Mouse (Mus musculus) midbrain, embryonic 14.5 days (tissue): ENCODE results near the gene Exph5. TPM values are rescaled to one million over a fixed set of nuclear protein-coding genes. Genes with fewer than 3 reads are reported as not detected.
A peak's percentile ranks its signal among the peaks of the same experiment; 100 is the strongest.

ENCODE experiments used
- ATAC-seq: fragments of 200-750 bp; cut with Nextera tagmentation; 2 replicates; pipeline ENCODE4 v1.8.0; 2017; ENCODE audit warnings: moderate number of reproducible peaks, moderate library complexity; ENCODE audit not compliant: low FRiP score, low TSS enrichment
- DNase-seq: peaks from one replicate; pipeline ENCODE4 v3.0.0-alpha.2; 2015
- H3K27ac ChIP-seq: fragments of 300-500 bp; sonication (generic); replicated peaks from 2 replicates; pipeline ENCODE4 v1.5.1; 2014; ENCODE audit warnings: mild to moderate bottlenecking, low read depth, low read length, moderate library complexity
- H3K27me3 ChIP-seq: fragments of 300-500 bp; sonication (generic); 2 replicates; pipeline ENCODE4 v1.6.1; 2014; ENCODE audit warnings: low read length, control low read depth, mixed read lengths; ENCODE audit not compliant: control insufficient read depth, insufficient read depth
- H3K36me3 ChIP-seq: fragments of 300-500 bp; sonication (generic); 2 replicates; pipeline ENCODE4 v1.6.1; 2014; ENCODE audit warnings: low read length, control low read depth; ENCODE audit not compliant: control insufficient read depth, insufficient read depth
- H3K4me1 ChIP-seq: fragments of 300-500 bp; sonication (generic); 2 replicates; pipeline ENCODE4 v1.6.1; 2014; ENCODE audit warnings: mild to moderate bottlenecking, antibody characterized with exemption, low read length, control low read depth; ENCODE audit not compliant: control insufficient read depth, insufficient read depth
- H3K4me2 ChIP-seq: fragments of 300-500 bp; sonication (generic); 2 replicates; pipeline ENCODE4 v1.6.1; 2014; ENCODE audit warnings: mild to moderate bottlenecking, low read length, moderate library complexity
- H3K4me3 ChIP-seq: fragments of 300-500 bp; sonication (generic); replicated peaks from 2 replicates; pipeline ENCODE4 v1.5.1; 2014; ENCODE audit warnings: low read depth, low read length
- H3K9ac ChIP-seq: fragments of 300-500 bp; sonication (generic); replicated peaks from 2 replicates; pipeline ENCODE4 v1.6.1; 2014; ENCODE audit warnings: mild to moderate bottlenecking, low read length, moderate library complexity
- H3K9me3 ChIP-seq: fragments of 300-500 bp; sonication (generic); 2 replicates; pipeline ENCODE4 v1.6.1; 2016; ENCODE audit warnings: low read length, control low read depth, mixed read lengths; ENCODE audit not compliant: control insufficient read depth
- WGBS: fragments of 180-500 bp; shearing (Covaris S2); extraction: QIAGEN DNeasy Blood & Tissue Kit; methylation state at CpG from one replicate; pipeline ENCODE4 v1.1.7; 2014; 5-methylcytosine and 5-hydroxymethylcytosine counted together
- polyA plus RNA-seq: library from polyadenylated mRNA; unstranded; fragments of >200 nt; fragmentation: Nextera tagmentation; extraction: Ambion mirVana; gene quantifications from 2 replicates; pipeline ENCODE4 v1.2.1, GENCODE M21; 2014

Exph5 gene
- polyA plus RNA-seq, 1 experiment from 2014 or later: 0.79 TPM

- H3K4me1 ChIP-seq: peaks cover 15% of the 10 kb centered on the region
- ATAC-seq: no peak
- no peak overlapping the region for H3K9ac ChIP-seq
- no peak overlapping the region for H3K4me3 ChIP-seq
- H3K36me3 ChIP-seq: no peaks in the 10 kb centered on the region
- H3K27ac ChIP-seq: no peak overlapping the region
- H3K4me2 ChIP-seq: no peak overlapping the region
- H3K27me3 ChIP-seq: no peaks in the 10 kb centered on the region
- H3K9me3 ChIP-seq: no peaks in the 10 kb centered on the region
- 81% methylated on average over 8 of the region's 8 CpGs for WGBS
- DNase-seq: no peak
These were observed 101.5 kb downstream of the Exph5 start for GRCm38 (mm10) chr9:53402991-53403390.

GRCm38 (mm10) chr9:53404050-53404752 lies 102.7 kb downstream of the Exph5 start:
- Histone ChIP-seq H3K4me3 (no peak overlapping the region), H3K27ac (peak overlapping the region; percentile 92; the same call in 1 of the 2 replicates), H3K27me3 (no peaks in the 10 kb centered on the region), H3K36me3 (no peaks in the 10 kb centered on the region), H3K4me2 (peak overlapping the region; percentile 61), H3K9me3 (no peaks in the 10 kb centered on the region), H3K4me1 (peaks cover 15% of the 10 kb centered on the region), H3K9ac (no peak overlapping the region)
- WGBS: 74% methylated on average over 6 of the region's 6 CpGs
- peak; percentile 72 for DNase-seq
- peak; percentile 41; the same call in 1 of the 2 replicates for ATAC-seq

DNA sequence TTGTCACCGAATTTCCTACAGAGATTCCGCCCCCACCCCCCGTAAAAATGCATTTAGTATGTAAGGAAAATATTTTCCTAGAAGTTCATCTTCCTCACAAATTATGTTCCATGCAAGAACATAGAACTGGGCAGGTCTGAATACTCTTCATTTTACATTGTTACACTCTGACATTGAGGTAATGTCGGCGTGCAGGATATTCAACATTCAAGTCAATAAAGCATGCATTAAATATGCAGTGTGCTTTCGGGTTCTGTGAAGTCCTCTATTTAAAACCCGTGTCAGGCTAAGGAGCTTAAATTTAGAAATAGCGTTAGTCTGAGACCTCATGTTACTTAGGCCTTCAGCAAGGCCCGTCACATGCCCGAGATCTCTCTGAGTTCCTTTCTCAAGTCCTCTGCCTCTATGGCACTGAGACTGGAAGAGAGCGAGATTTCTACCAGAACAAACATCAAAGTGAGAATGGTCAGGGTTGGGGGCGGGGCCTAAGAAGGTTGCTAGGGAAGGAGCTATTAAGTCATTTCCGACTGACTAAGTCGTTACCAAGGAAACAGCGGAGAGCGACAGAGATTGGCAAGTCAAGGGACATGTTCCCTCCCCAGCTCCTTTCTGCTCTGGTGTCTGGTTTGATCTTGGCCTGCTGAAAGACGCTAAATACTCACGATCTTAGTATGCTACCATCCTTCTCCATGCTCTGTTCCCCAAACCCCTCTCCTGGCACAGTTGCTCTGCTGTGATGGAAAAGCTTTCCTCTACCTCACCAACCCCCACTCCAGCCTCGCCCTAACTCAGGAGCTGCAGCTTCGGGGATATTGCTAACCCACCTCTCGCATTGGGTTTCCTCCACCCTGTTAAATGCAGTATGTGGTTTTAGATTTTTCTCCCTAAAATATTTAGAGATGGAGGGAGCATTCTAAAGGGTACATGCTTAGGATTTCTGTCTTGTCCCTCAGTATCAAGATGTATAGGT lies 103.6 kb downstream of the Exph5 start:
- Histone ChIP-seq H3K4me1 (peaks cover 15% of the 10 kb centered on the region), H3K36me3 (no peaks in the 10 kb centered on the region), H3K27me3 (no peaks in the 10 kb centered on the region), H3K9me3 (no peaks in the 10 kb centered on the region), H3K4me2 (peak overlapping the region; percentile 61), H3K27ac (peak overlapping the region; percentile 92), H3K4me3 (peak overlapping the region; percentile 33), H3K9ac (peak overlapping the region; percentile 51)
- 15% methylated on average over 21 of the region's 21 CpGs for WGBS
- ATAC-seq (peak; percentile 94), DNase-seq (peak; percentile 96)

GRCm38 (mm10) chr9:53408548-53408947 lies 107.1 kb downstream of the Exph5 start:
- 89% methylated on average over 4 of the region's 4 CpGs for WGBS
- ATAC-seq: no peak

GRCm38 (mm10) chr9:53408953-53409361 lies 107.5 kb downstream of the Exph5 start:
- no peak overlapping the region for H3K4me3 ChIP-seq
- H3K9me3 ChIP-seq: no peaks in the 10 kb centered on the region
- H3K27ac ChIP-seq: no peak overlapping the region
- no peak overlapping the region for H3K4me2 ChIP-seq
- 90% methylated on average over 2 of the region's 2 CpGs for WGBS
- DNase-seq (no peak), ATAC-seq (no peak)
- no peaks in the 10 kb centered on the region for H3K36me3 ChIP-seq
- H3K27me3 ChIP-seq: no peaks in the 10 kb centered on the region
- H3K4me1 ChIP-seq: peaks cover 11% of the 10 kb centered on the region; the same call in 1 of the 2 replicates
- H3K9ac ChIP-seq: no peak overlapping the region

More at GRCm38 (mm10) chr9:53408548-53408947, 107.1 kb downstream of the Exph5 start:
- Histone ChIP-seq H3K27me3 (no peaks in the 10 kb centered on the region), H3K36me3 (no peaks in the 10 kb centered on the region), H3K27ac (no peak overlapping the region), H3K4me2 (no peak overlapping the region), H3K4me3 (no peak overlapping the region), H3K4me1 (peaks cover 11% of the 10 kb centered on the region; the same call in 1 of the 2 replicates), H3K9me3 (no peaks in the 10 kb centered on the region), H3K9ac (no peak overlapping the region)
- DNase-seq: no peak

- H3K4me1 ChIP-seq: peaks cover 9% of the 10 kb centered on the region; the same call in 1 of the 2 replicates
- H3K9ac ChIP-seq: no peak overlapping the region
- no peak for DNase-seq
- WGBS: 91% methylated on average over 3 of the region's 3 CpGs
- H3K9me3 ChIP-seq: no peaks in the 10 kb centered on the region
- H3K27me3 ChIP-seq: no peaks in the 10 kb centered on the region
- no peaks in the 10 kb centered on the region for H3K36me3 ChIP-seq
- H3K27ac ChIP-seq: no peak overlapping the region
- H3K4me2 ChIP-seq: no peak overlapping the region
- no peak overlapping the region for H3K4me3 ChIP-seq
- ATAC-seq: no peak
These were observed 108.0 kb downstream of the Exph5 start for GRCm38 (mm10) chr9:53409427-53409826.

- Histone ChIP-seq H3K9me3 (no peaks in the 10 kb centered on the region), H3K4me2 (no peak overlapping the region), H3K4me3 (no peak overlapping the region), H3K27ac (no peak overlapping the region), H3K27me3 (no peaks in the 10 kb centered on the region), H3K36me3 (no peaks in the 10 kb centered on the region), H3K9ac (no peak overlapping the region), H3K4me1 (no peaks in the 10 kb centered on the region)
- DNase-seq (no peak), ATAC-seq (no peak)
- 80% methylated on average over 9 of the region's 9 CpGs for WGBS
These were observed 120.8 kb downstream of the Exph5 start for GRCm38 (mm10) chr9:53422133-53422896.

DNA sequence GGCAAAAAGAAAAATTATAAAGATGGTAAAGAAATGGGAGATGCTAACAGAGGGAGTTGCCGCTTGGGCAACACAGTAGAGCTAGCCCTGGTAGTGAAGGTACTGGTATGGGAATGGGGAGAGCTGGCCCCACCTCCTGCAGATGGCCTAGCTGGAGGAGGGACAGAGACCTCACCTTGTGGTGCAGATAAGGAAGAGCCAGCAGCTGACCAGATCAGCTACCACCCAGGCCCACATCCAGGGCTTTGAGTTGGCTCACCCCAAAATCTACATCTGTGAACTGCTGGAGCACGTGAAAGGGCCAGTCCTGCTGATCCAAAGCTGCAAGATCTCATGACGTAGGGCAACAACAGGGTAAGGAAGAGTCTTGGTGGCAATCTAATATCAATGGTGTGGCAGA lies 125.3 kb downstream of the Exph5 start:
- 91% methylated on average over 3 of the region's 3 CpGs for WGBS
- no peak for ATAC-seq

More for the DNA sequence above, 125.3 kb downstream of the Exph5 start:
- no peak overlapping the region for H3K4me2 ChIP-seq
- H3K27me3 ChIP-seq: no peaks in the 10 kb centered on the region
- DNase-seq: no peak
- no peaks in the 10 kb centered on the region for H3K9me3 ChIP-seq
- H3K4me1 ChIP-seq: no peaks in the 10 kb centered on the region
- no peak overlapping the region for H3K27ac ChIP-seq
- H3K9ac ChIP-seq: no peak overlapping the region
- no peak overlapping the region for H3K4me3 ChIP-seq
- no peaks in the 10 kb centered on the region for H3K36me3 ChIP-seq
